Mouse (Mus musculus): ENCODE data around the gene Megf9. TPM values are rescaled to one million over a fixed set of nuclear protein-coding genes. Genes with fewer than 3 reads are reported as not detected.
A peak's percentile ranks its signal among the peaks of the same experiment; 100 is the strongest.

Megf9 gene
- polyA plus RNA-seq (2012; fragmentation: generic; extraction: Trizol): 2.6 TPM

GRCm38 (mm10) chr4:70534891-70535269 lies at the start of gene Megf9:
TSS of gene Megf9 (minus strand) at chr4:70534995.
- Histone ChIP-seq H3K79me2 (ENCODE audit: control insufficient read depth, insufficient read depth) (peaks cover 3% of the 10 kb centered on the region), H3K36me3 (ENCODE audit: control insufficient read depth, insufficient read depth) (no peaks in the 10 kb centered on the region), H3K4me3 (peak within 1 kb of the TSS; percentile 49), H3ac (ENCODE audit: control insufficient read depth, insufficient read length) (peak within 1 kb of the TSS; percentile 51), H3K4me2 (ENCODE audit: low read depth) (peak within 1 kb of the TSS; percentile 99), H3K27me3 (ENCODE audit: control insufficient read depth, insufficient read depth, insufficient read length) (no peaks in the 10 kb centered on the region)
- TF ChIP-seq SRF (IDR thresholded peaks at IDR 0.05; ENCODE audit: control insufficient read depth, insufficient read length, low read depth): peak; percentile 63
- TF ChIP-seq REST (IDR thresholded peaks at IDR 0.05; ENCODE audit: insufficient read depth, insufficient read length): no peak
- TF ChIP-seq POLR2A (IDR thresholded peaks at IDR 0.05; ENCODE audit: insufficient read length, low read depth): peak; percentile 84
- peak; percentile 93 for TF ChIP-seq USF1 (IDR thresholded peaks at IDR 0.05; ENCODE audit: low read depth)
- TF ChIP-seq POLR2AphosphoS2 (IDR thresholded peaks at IDR 0.05; ENCODE audit: insufficient read length, low read depth): peak; percentile 67

GRCm38 (mm10) chr4:70579654-70580053 lies 44.9 kb upstream of the Megf9 start:
- Histone ChIP-seq H3ac (ENCODE audit: control insufficient read depth, insufficient read length) (no peak overlapping the region), H3K4me2 (ENCODE audit: low read depth) (no peak overlapping the region), H3K36me3 (ENCODE audit: control insufficient read depth, insufficient read depth) (no peaks in the 10 kb centered on the region), H3K27me3 (ENCODE audit: control insufficient read depth, insufficient read depth, insufficient read length) (no peaks in the 10 kb centered on the region), H3K4me3 (no peak overlapping the region), H3K79me2 (ENCODE audit: control insufficient read depth, insufficient read depth) (no peaks in the 10 kb centered on the region)
- TF ChIP-seq E2F4 (IDR thresholded peaks at IDR 0.05; ENCODE audit: insufficient read depth) (no peak), USF1 (IDR thresholded peaks at IDR 0.05; ENCODE audit: low read depth) (no peak), MYOG (IDR thresholded peaks at IDR 0.05; ENCODE audit: control insufficient read depth in 1 of 3, insufficient read depth in 1 of 3, insufficient read length in 2 of 3, low read depth in 2 of 3) (no peak), SRF (IDR thresholded peaks at IDR 0.05; ENCODE audit: control insufficient read depth, insufficient read length, low read depth) (no peak), TCF3 (IDR thresholded peaks at IDR 0.05; ENCODE audit: insufficient read length, low read depth) (no peak), MYOD1 (IDR thresholded peaks at IDR 0.05; ENCODE audit: control insufficient read depth in 1 of 3, insufficient read length in 2 of 3, low read depth in 2 of 3) (no peak), CEBPB (IDR thresholded peaks at IDR 0.05; ENCODE audit: insufficient read depth, poor library complexity, severe bottlenecking) (no peak)

- H3K36me3 ChIP-seq (ENCODE audit: control insufficient read depth, insufficient read depth): no peaks in the 10 kb centered on the region
- H3K79me2 ChIP-seq (ENCODE audit: control insufficient read depth, insufficient read depth): no peaks in the 10 kb centered on the region
- no peak overlapping the region for H3K4me3 ChIP-seq
- TF ChIP-seq SRF (IDR thresholded peaks at IDR 0.05; ENCODE audit: control insufficient read depth, insufficient read length, low read depth): no peak
- TF ChIP-seq USF1 (IDR thresholded peaks at IDR 0.05; ENCODE audit: low read depth): no peak
- no peak for TF ChIP-seq TCF12 (IDR thresholded peaks at IDR 0.05; ENCODE audit: insufficient read depth, poor library complexity, severe bottlenecking)
- TF ChIP-seq TCF3 (IDR thresholded peaks at IDR 0.05; ENCODE audit: insufficient read length, low read depth): no peak
- no peak for TF ChIP-seq E2F4 (IDR thresholded peaks at IDR 0.05; ENCODE audit: insufficient read depth)
- TF ChIP-seq POLR2AphosphoS2 (IDR thresholded peaks at IDR 0.05; ENCODE audit: insufficient read length, low read depth): no peak
- no peak for TF ChIP-seq MYOG (IDR thresholded peaks at IDR 0.05; ENCODE audit: control insufficient read depth in 1 of 3, insufficient read depth in 1 of 3, insufficient read length in 2 of 3, low read depth in 2 of 3)
- no peak for TF ChIP-seq MAX (IDR thresholded peaks at IDR 0.05; ENCODE audit: low read depth)
- TF ChIP-seq MYOD1 (IDR thresholded peaks at IDR 0.05; ENCODE audit: control insufficient read depth in 1 of 3, insufficient read length in 2 of 3, low read depth in 2 of 3): no peak
- no peak for TF ChIP-seq CEBPB (IDR thresholded peaks at IDR 0.05; ENCODE audit: insufficient read depth, poor library complexity, severe bottlenecking)
- TF ChIP-seq POLR2A (IDR thresholded peaks at IDR 0.05; ENCODE audit: insufficient read length, low read depth): no peak
- TF ChIP-seq REST (IDR thresholded peaks at IDR 0.05; ENCODE audit: insufficient read depth, insufficient read length): no peak
- no peaks in the 10 kb centered on the region for H3K27me3 ChIP-seq (ENCODE audit: control insufficient read depth, insufficient read depth, insufficient read length)
- no peak overlapping the region for H3K4me2 ChIP-seq (ENCODE audit: low read depth)
- no peak overlapping the region for H3ac ChIP-seq (ENCODE audit: control insufficient read depth, insufficient read length)
Observed at GRCm38 (mm10) chr4:70578301-70578700, 43.5 kb upstream of the Megf9 start.

- Histone ChIP-seq H3ac (ENCODE audit: control insufficient read depth, insufficient read length) (no peak overlapping the region), H3K4me2 (ENCODE audit: low read depth) (no peak overlapping the region), H3K4me3 (no peak overlapping the region), H3K27me3 (ENCODE audit: control insufficient read depth, insufficient read depth, insufficient read length) (no peaks in the 10 kb centered on the region), H3K36me3 (ENCODE audit: control insufficient read depth, insufficient read depth) (no peaks in the 10 kb centered on the region), H3K79me2 (ENCODE audit: control insufficient read depth, insufficient read depth) (no peaks in the 10 kb centered on the region)
- TF ChIP-seq E2F4 (IDR thresholded peaks at IDR 0.05; ENCODE audit: insufficient read depth) (no peak), CEBPB (IDR thresholded peaks at IDR 0.05; ENCODE audit: insufficient read depth, poor library complexity, severe bottlenecking) (no peak), REST (IDR thresholded peaks at IDR 0.05; ENCODE audit: insufficient read depth, insufficient read length) (no peak)
Observed at GRCm38 (mm10) chr4:70576096-70576495, 41.3 kb upstream of the Megf9 start.

- Histone ChIP-seq H3K36me3 (ENCODE audit: control insufficient read depth, insufficient read depth) (no peaks in the 10 kb centered on the region), H3K4me2 (ENCODE audit: low read depth) (no peak overlapping the region), H3K4me3 (no peak overlapping the region), H3ac (ENCODE audit: control insufficient read depth, insufficient read length) (no peak overlapping the region), H3K79me2 (ENCODE audit: control insufficient read depth, insufficient read depth) (no peaks in the 10 kb centered on the region), H3K27me3 (ENCODE audit: control insufficient read depth, insufficient read depth, insufficient read length) (no peaks in the 10 kb centered on the region)
- TF ChIP-seq MAX (IDR thresholded peaks at IDR 0.05; ENCODE audit: low read depth): no peak
- no peak for TF ChIP-seq MYOG (IDR thresholded peaks at IDR 0.05; ENCODE audit: control insufficient read depth in 1 of 3, insufficient read depth in 1 of 3, insufficient read length in 2 of 3, low read depth in 2 of 3)
- no peak for TF ChIP-seq REST (IDR thresholded peaks at IDR 0.05; ENCODE audit: insufficient read depth, insufficient read length)
- TF ChIP-seq POLR2AphosphoS2 (IDR thresholded peaks at IDR 0.05; ENCODE audit: insufficient read length, low read depth): no peak
- TF ChIP-seq TCF12 (IDR thresholded peaks at IDR 0.05; ENCODE audit: insufficient read depth, poor library complexity, severe bottlenecking): no peak
- no peak for TF ChIP-seq MYOD1 (IDR thresholded peaks at IDR 0.05; ENCODE audit: control insufficient read depth in 1 of 3, insufficient read length in 2 of 3, low read depth in 2 of 3)
- TF ChIP-seq USF1 (IDR thresholded peaks at IDR 0.05; ENCODE audit: low read depth): no peak
- TF ChIP-seq CEBPB (IDR thresholded peaks at IDR 0.05; ENCODE audit: insufficient read depth, poor library complexity, severe bottlenecking): no peak
- TF ChIP-seq SRF (IDR thresholded peaks at IDR 0.05; ENCODE audit: control insufficient read depth, insufficient read length, low read depth): no peak
- no peak for TF ChIP-seq POLR2A (IDR thresholded peaks at IDR 0.05; ENCODE audit: insufficient read length, low read depth)
- TF ChIP-seq E2F4 (IDR thresholded peaks at IDR 0.05; ENCODE audit: insufficient read depth): no peak
- TF ChIP-seq TCF3 (IDR thresholded peaks at IDR 0.05; ENCODE audit: insufficient read length, low read depth): no peak
Observed at GRCm38 (mm10) chr4:70573926-70574325, 39.1 kb upstream of the Megf9 start.

All from myocyte (in vitro differentiated cells).